Comparison of ENCODE assay signal across 8 mouse cellular contexts in the genomic region with DNA sequence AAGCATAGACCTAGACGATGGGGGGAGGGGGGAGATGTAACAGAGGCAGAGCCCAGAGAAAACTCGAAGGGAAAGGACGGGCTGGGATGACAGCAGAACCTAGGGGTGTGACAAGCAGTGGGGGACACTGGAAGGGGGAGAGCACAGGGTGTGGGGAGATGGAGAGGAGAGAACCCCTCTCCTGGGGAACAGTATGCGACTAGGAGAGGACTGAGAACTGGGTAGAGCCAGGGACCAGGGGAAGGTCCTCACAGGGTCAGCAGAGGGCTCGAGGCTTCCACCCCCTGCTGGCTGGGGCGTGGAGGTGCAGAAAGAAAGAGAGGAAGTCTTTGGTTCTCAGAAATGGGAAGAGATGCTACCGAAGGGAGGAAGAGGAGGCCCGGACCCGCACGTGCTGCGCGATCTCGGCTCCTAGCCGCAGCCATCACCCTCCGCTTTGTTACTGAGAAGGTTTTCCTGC. TPM values are rescaled to one million over a fixed set of nuclear protein-coding genes. Genes with fewer than 3 reads are reported as not detected.
DNase-seq lines count a peak whose midpoint lies in the region; ATAC-seq and TF ChIP-seq lines count a peak whose summit lies in the region.

No protein-coding gene starts in this region.

- peak overlapping the region; percentile 18 for H3K4me3 ChIP-seq in embryonic facial prominence, embryonic 15.5 days (replicated peaks)
- H3K4me3 ChIP-seq in hindbrain, embryonic 12.5 days: peak overlapping the region; percentile 14
- H3K4me3 ChIP-seq in liver, embryonic 14.5 days (ENCODE audit: insufficient read depth in 1 of 2, low read depth in 2 of 2, low read length in 2 of 2): no peak overlapping the region

- H3K4me1 ChIP-seq in embryonic facial prominence, embryonic 15.5 days: peaks cover 15% of the 10 kb centered on the region
- peaks cover 33% of the 10 kb centered on the region for H3K4me1 ChIP-seq in hindbrain, embryonic 12.5 days
- peaks cover 0 to 2% of the 10 kb centered on the region in 2 experiments; a peak in 2 of 4 replicates for H3K4me1 ChIP-seq in liver, embryonic 14.5 days (replicated peaks; ENCODE audit: control insufficient read depth in 2 of 2, insufficient read depth in 2 of 2, low read length in 1 of 2)

- 0 out of 2 replicates have a peak overlapping the region, but pooled peaks have one; percentile 12 for H3K4me2 ChIP-seq in embryonic facial prominence, embryonic 15.5 days (replicated peaks)
- peak overlapping the region; percentile 70 for H3K4me2 ChIP-seq in hindbrain, embryonic 12.5 days (replicated peaks)
- peak overlapping the region; percentile 36 for H3K4me2 ChIP-seq in liver, embryonic 14.5 days (ENCODE audit: low read depth)

- peak; percentile 50 for ATAC-seq in activated CD4-positive, CD25-positive, alpha-beta regulatory T cell, adult 4 months
- no peak; the same call in 1 of the 2 replicates for ATAC-seq in embryonic facial prominence, embryonic 15.5 days (ENCODE audit: insufficient number of reproducible peaks, low FRiP score, low TSS enrichment, low read depth)
- peak; percentile 7; the same call in 1 of the 2 replicates for ATAC-seq in hindbrain, embryonic 12.5 days (ENCODE audit: low FRiP score)
- peak; percentile 41; the same call in 1 of the 2 replicates for ATAC-seq in liver, embryonic 14.5 days (ENCODE audit: insufficient read depth)

- H3K9ac ChIP-seq in embryonic facial prominence, embryonic 15.5 days: no peak overlapping the region
- 0 out of 2 replicates have a peak overlapping the region, but pooled peaks have one; percentile 5 for H3K9ac ChIP-seq in hindbrain, embryonic 12.5 days
- no peak overlapping the region for H3K9ac ChIP-seq in liver, embryonic 14.5 days (replicated peaks)

- DNase-seq in layer of hippocampus, adult 11-12 months (ENCODE audit: low spot score): peak; percentile 17
- no peak for DNase-seq in layer of hippocampus, adult 18-20 months (ENCODE audit: low spot score in 2 of 2)
- no peak for DNase-seq in liver, embryonic 14.5 days (ENCODE audit: low read depth in 3 of 3, low spot score in 3 of 3)
- DNase-seq in natural killer cell, adult 2 months (ENCODE audit: low spot score in 2 of 2): peak; percentile 35 to 58
- DNase-seq in thymus, postnatal 4 days: peak; percentile 74

- TF ChIP-seq CTCF in liver, embryonic 14.5 days (IDR thresholded peaks at IDR 0.05; ENCODE audit: low read depth): peak; percentile 91

- H3K27ac ChIP-seq in embryonic facial prominence, embryonic 15.5 days (replicated peaks): no peak overlapping the region
- H3K27ac ChIP-seq in hindbrain, embryonic 12.5 days: no peak overlapping the region
- H3K27ac ChIP-seq in liver, embryonic 14.5 days: no peak overlapping the region

- no peaks in the 10 kb centered on the region for H3K36me3 ChIP-seq in embryonic facial prominence, embryonic 15.5 days
- no peaks in the 10 kb centered on the region for H3K36me3 ChIP-seq in hindbrain, embryonic 12.5 days
- H3K36me3 ChIP-seq in liver, embryonic 14.5 days (replicated peaks; ENCODE audit: control insufficient read depth, insufficient read depth, low read depth): no peaks in the 10 kb centered on the region

- H3K9me3 ChIP-seq in embryonic facial prominence, embryonic 15.5 days (replicated peaks): no peaks in the 10 kb centered on the region
- no peaks in the 10 kb centered on the region for H3K9me3 ChIP-seq in hindbrain, embryonic 12.5 days (replicated peaks)
- H3K9me3 ChIP-seq in liver, embryonic 14.5 days (ENCODE audit: control insufficient read depth, low read length): no peaks in the 10 kb centered on the region

- 1% methylated on average over 15 of the region's 15 CpGs for WGBS in embryonic facial prominence, embryonic 15.5 days
- WGBS in hindbrain, embryonic 12.5 days: under 1% methylated on average over 15 of the region's 15 CpGs
- WGBS in liver, embryonic 14.5 days (ENCODE audit: insufficient replicate concordance): under 1% methylated on average over 15 of the region's 15 CpGs

- peaks cover 82% of the 10 kb centered on the region for H3K27me3 ChIP-seq in embryonic facial prominence, embryonic 15.5 days
- peaks cover 72% of the 10 kb centered on the region for H3K27me3 ChIP-seq in hindbrain, embryonic 12.5 days
- H3K27me3 ChIP-seq in liver, embryonic 14.5 days (ENCODE audit: control insufficient read depth, insufficient read depth, low read length): peaks cover 68% of the 10 kb centered on the region

- TF ChIP-seq EP300 in liver, embryonic 14.5 days (IDR thresholded peaks at IDR 0.05; ENCODE audit: low read depth): no peak

RNA-seq across cellular contexts. Expression of gene Pou2f2, which starts 1.8 kb away (rescaled TPM):
- total RNA-seq in layer of hippocampus, adult 18-20 months (2021): 1 to 10 TPM; 6.9 to 8.1 TPM
- 10 to 100 TPM; 19.1 to 25.3 TPM for polyA plus RNA-seq in activated CD4-positive, CD25-positive, alpha-beta regulatory T cell, adult 4 months (2017; shearing (Covaris generic))
- 1.1 and 2.0 TPM in 2 replicates for polyA plus RNA-seq in embryonic facial prominence, embryonic 15.5 days (2015; fragmentation: Nextera tagmentation; extraction: Ambion mirVana)
- 38.6 and 40.3 TPM in 2 replicates for polyA plus RNA-seq in hindbrain, embryonic 12.5 days (2016; fragmentation: Nextera tagmentation; extraction: Ambion mirVana)
- 0.73 and 0.74 TPM in 2 replicates for polyA plus RNA-seq in liver, embryonic 14.5 days (2012; rRNA removed)
- polyA plus RNA-seq in liver, embryonic 14.5 days (2014; fragmentation: Nextera tagmentation; extraction: Ambion mirVana): 0.94 and 1.5 TPM in 2 replicates

RNA-seq across cellular contexts. Expression of gene Dedd2, which starts 39.1 kb away (rescaled TPM):
- 10 to 100 TPM; 26.8 to 29.9 TPM for total RNA-seq in layer of hippocampus, adult 18-20 months (2021)
- 10 to 100 TPM; 26.7 to 31.8 TPM for polyA plus RNA-seq in activated CD4-positive, CD25-positive, alpha-beta regulatory T cell, adult 4 months (2017; shearing (Covaris generic))
- polyA plus RNA-seq in embryonic facial prominence, embryonic 15.5 days (2015; fragmentation: Nextera tagmentation; extraction: Ambion mirVana): 13.2 and 14.7 TPM in 2 replicates
- 11.9 and 13.9 TPM in 2 replicates for polyA plus RNA-seq in hindbrain, embryonic 12.5 days (2016; fragmentation: Nextera tagmentation; extraction: Ambion mirVana)
- polyA plus RNA-seq in liver, embryonic 14.5 days (2012; rRNA removed): 26.9 and 27.9 TPM in 2 replicates
- polyA plus RNA-seq in liver, embryonic 14.5 days (2014; fragmentation: Nextera tagmentation; extraction: Ambion mirVana): 20.8 and 22.7 TPM in 2 replicates

RNA-seq across cellular contexts. Expression of gene Zfp526, which starts 39.9 kb away (rescaled TPM):
- total RNA-seq in layer of hippocampus, adult 18-20 months (2021): 10 to 100 TPM; 12.6 to 12.7 TPM
- 1 to 10 TPM; 2.6 to 4.0 TPM for polyA plus RNA-seq in activated CD4-positive, CD25-positive, alpha-beta regulatory T cell, adult 4 months (2017; shearing (Covaris generic))
- 3.3 TPM in 2 replicates for polyA plus RNA-seq in embryonic facial prominence, embryonic 15.5 days (2015; fragmentation: Nextera tagmentation; extraction: Ambion mirVana)
- 2.3 and 2.9 TPM in 2 replicates for polyA plus RNA-seq in hindbrain, embryonic 12.5 days (2016; fragmentation: Nextera tagmentation; extraction: Ambion mirVana)
- 4.6 and 4.9 TPM in 2 replicates for polyA plus RNA-seq in liver, embryonic 14.5 days (2012; rRNA removed)
- 2.1 TPM in 2 replicates for polyA plus RNA-seq in liver, embryonic 14.5 days (2014; fragmentation: Nextera tagmentation; extraction: Ambion mirVana)

RNA-seq across cellular contexts. Expression of gene Gsk3a, which starts 56.3 kb away (rescaled TPM):
- 100 to 1,000 TPM; 208 to 221 TPM for total RNA-seq in layer of hippocampus, adult 18-20 months (2021)
- 1 to 10 TPM; 8.9 to 9.8 TPM for polyA plus RNA-seq in activated CD4-positive, CD25-positive, alpha-beta regulatory T cell, adult 4 months (2017; shearing (Covaris generic))
- polyA plus RNA-seq in embryonic facial prominence, embryonic 15.5 days (2015; fragmentation: Nextera tagmentation; extraction: Ambion mirVana): 11.5 and 13.0 TPM in 2 replicates
- polyA plus RNA-seq in hindbrain, embryonic 12.5 days (2016; fragmentation: Nextera tagmentation; extraction: Ambion mirVana): 17.2 and 19.6 TPM in 2 replicates
- 48.6 and 55.6 TPM in 2 replicates for polyA plus RNA-seq in liver, embryonic 14.5 days (2012; rRNA removed)
- polyA plus RNA-seq in liver, embryonic 14.5 days (2014; fragmentation: Nextera tagmentation; extraction: Ambion mirVana): 8.4 and 8.9 TPM in 2 replicates

Comparison
In these comparisons a context has a peak if more than half of its experiments do, and no peak if none do; other contexts are left out.
1. DNase-seq: peak in layer of hippocampus, adult 11-12 months (single experiment), natural killer cell, adult 2 months (2 of 2) and thymus, postnatal 4 days (single experiment); none in layer of hippocampus, adult 18-20 months (0 of 2) and liver, embryonic 14.5 days (0 of 3).
2. H3K4me2 ChIP-seq: peak in every context shown above with its lines; median percentile 70 in hindbrain, embryonic 12.5 days; 36 in liver, embryonic 14.5 days; 12 in embryonic facial prominence, embryonic 15.5 days.
3. H3K4me3 ChIP-seq: peak in embryonic facial prominence, embryonic 15.5 days (single experiment) and hindbrain, embryonic 12.5 days (single experiment); none in liver, embryonic 14.5 days (0 of 2).